Mouse (Mus musculus) neural tube, embryonic 11.5 days (tissue): ENCODE results near the gene Pbld1. TPM values are rescaled to one million over a fixed set of nuclear protein-coding genes. Genes with fewer than 3 reads are reported as not detected.

Source experiments
- ATAC-seq: fragments of 200-750 bp; cut with Nextera tagmentation; 2 replicates; pipeline ENCODE4 v1.8.0; 2017; ENCODE audit warnings: moderate number of reproducible peaks, mild to moderate bottlenecking, moderate TSS enrichment, moderate library complexity; ENCODE audit not compliant: insufficient read depth, low FRiP score, low TSS enrichment
- DNase-seq: peaks from one replicate; pipeline ENCODE4 v3.0.0-alpha.2; 2015; ENCODE audit warnings: low spot score
- H3K27ac ChIP-seq: fragments of 300-500 bp; sonication (generic); 2 replicates; pipeline ENCODE4 v1.5.1; 2014; ENCODE audit warnings: low read depth, mild to moderate bottlenecking, low read length
- H3K27me3 ChIP-seq: fragments of 300-500 bp; sonication (generic); 2 replicates; pipeline ENCODE4 v1.6.1; 2014; ENCODE audit warnings: mild to moderate bottlenecking, low read length, mixed read lengths; ENCODE audit not compliant: control insufficient read depth, insufficient read depth
- H3K36me3 ChIP-seq: fragments of 300-500 bp; sonication (generic); 2 replicates; pipeline ENCODE4 v1.6.1; 2014; ENCODE audit warnings: mild to moderate bottlenecking, low read length, moderate library complexity, mixed read lengths; ENCODE audit not compliant: control insufficient read depth, insufficient read depth
- H3K4me1 ChIP-seq: fragments of 300-500 bp; sonication (generic); 2 replicates; pipeline ENCODE4 v1.6.1; 2014; ENCODE audit warnings: low read length, mixed read lengths; ENCODE audit not compliant: control insufficient read depth, insufficient read depth
- H3K4me2 ChIP-seq: fragments of 300-500 bp; sonication (generic); 2 replicates; pipeline ENCODE4 v1.6.1; 2014; ENCODE audit warnings: low read depth, mild to moderate bottlenecking, moderate library complexity
- H3K4me3 ChIP-seq: fragments of 300-500 bp; sonication (generic); 2 replicates; pipeline ENCODE4 v1.5.1; 2014; ENCODE audit warnings: low read depth, low read length
- H3K9ac ChIP-seq: fragments of 300-500 bp; sonication (generic); 2 replicates; pipeline ENCODE4 v1.6.1; 2014; ENCODE audit warnings: mild to moderate bottlenecking, low read length
- H3K9me3 ChIP-seq: fragments of 300-500 bp; sonication (generic); 2 replicates; pipeline ENCODE4 v1.6.1; 2016; ENCODE audit warnings: low read length; ENCODE audit not compliant: control insufficient read depth
- WGBS: fragments of 180-500 bp; shearing (Covaris S2); extraction: QIAGEN DNeasy Blood & Tissue Kit; methylation state at CpG from one replicate; pipeline ENCODE4 v1.1.7; 2014; 5-methylcytosine and 5-hydroxymethylcytosine counted together
- polyA plus RNA-seq: library from polyadenylated mRNA; unstranded; fragments of >200 nt; fragmentation: Nextera tagmentation; extraction: Ambion mirVana; gene quantifications from 2 replicates; pipeline ENCODE4 v1.2.1, GENCODE M21; 2014

Pbld1 gene
- polyA plus RNA-seq, 1 experiment from 2014 or later, result 0.99 TPM

GRCm38 (mm10) chr10:63098191-63098590 is 38.2 kb downstream of the Pbld1 start:
- ATAC-seq, result no peak
- 59% methylated on average over 12 of the region's 12 CpGs for WGBS
- H3K27me3 ChIP-seq, result peaks cover 9% of the 10 kb centered on the region

DNA sequence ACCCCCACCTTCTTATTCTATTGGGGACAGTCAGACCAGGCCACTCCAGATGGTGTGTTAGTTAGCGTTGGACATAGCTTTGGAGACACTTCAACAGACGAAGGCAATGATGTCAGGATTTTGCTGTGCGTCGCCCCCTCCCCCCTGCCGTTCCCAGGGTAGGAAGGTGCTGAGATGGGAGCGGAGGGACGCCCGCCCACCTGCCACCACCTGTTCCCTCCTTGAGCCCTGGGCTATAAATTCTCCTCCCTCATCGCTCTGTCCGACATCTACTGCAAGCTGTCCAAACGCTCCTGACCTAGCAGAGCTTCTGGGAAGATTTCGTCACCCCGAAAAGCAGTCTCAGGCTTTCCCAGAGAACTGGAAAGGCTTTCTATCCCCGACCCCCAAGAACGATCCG is 39.6 kb downstream of the Pbld1 start, which contains the start of gene Atoh7:
Gene Atoh7, plus strand, starts transcription at position 131 of the 400 bp plus-strand sequence.
- Histone ChIP-seq H3K4me2 (peak within 1 kb of the TSS; percentile 78), H3K27ac (no peak within 1 kb of the TSS), H3K4me3 (peak within 1 kb of the TSS; percentile 48), H3K27me3 (peaks cover 9% of the 10 kb centered on the region), H3K9ac (peak within 1 kb of the TSS; percentile 61), H3K36me3 (no peaks in the 10 kb centered on the region), H3K9me3 (no peaks in the 10 kb centered on the region), H3K4me1 (peaks cover 4% of the 10 kb centered on the region; the same call in 1 of the 2 replicates)
- WGBS, result 3% methylated on average over 16 of the region's 16 CpGs
- DNase-seq (peak; percentile 34), ATAC-seq (peak; percentile 55; the same call in 1 of the 2 replicates)

More at GRCm38 (mm10) chr10:63098191-63098590, 38.2 kb downstream of the Pbld1 start:
- H3K9ac ChIP-seq, result no peak overlapping the region
- no peak overlapping the region for H3K4me3 ChIP-seq
- H3K27ac ChIP-seq, result no peak overlapping the region
- H3K4me2 ChIP-seq, result no peak overlapping the region
- no peak for DNase-seq
- H3K9me3 ChIP-seq, result no peaks in the 10 kb centered on the region
- H3K36me3 ChIP-seq, result no peaks in the 10 kb centered on the region
- H3K4me1 ChIP-seq, result peaks cover 4% of the 10 kb centered on the region; the same call in 1 of the 2 replicates

DNA sequence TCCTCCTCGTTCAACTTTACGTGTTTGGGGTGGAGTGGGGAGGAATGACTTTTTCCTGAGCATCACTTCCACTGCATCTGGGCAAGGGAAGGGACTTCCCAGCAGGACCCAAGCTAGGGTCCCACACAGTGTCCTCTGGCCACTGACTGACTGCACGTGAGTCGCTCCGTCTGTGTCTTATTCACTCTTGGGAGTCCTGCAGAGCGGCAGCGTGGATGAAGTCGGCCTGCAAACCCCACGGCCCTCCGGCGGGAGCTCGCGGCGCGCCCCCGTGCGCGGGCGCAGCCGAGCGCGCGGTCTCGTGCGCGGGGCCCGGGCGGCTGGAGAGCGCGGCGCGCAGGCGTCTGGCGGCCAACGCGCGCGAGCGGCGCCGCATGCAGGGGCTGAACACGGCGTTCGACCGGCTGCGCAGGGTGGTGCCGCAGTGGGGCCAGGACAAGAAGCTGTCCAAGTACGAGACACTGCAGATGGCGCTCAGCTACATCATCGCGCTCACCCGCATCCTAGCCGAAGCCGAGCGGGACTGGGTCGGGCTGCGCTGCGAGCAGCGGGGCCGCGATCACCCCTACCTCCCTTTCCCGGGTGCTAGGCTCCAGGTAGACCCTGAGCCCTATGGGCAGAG is 40.1 kb downstream of the Pbld1 start:
- Histone ChIP-seq H3K4me2 (peak overlapping the region; percentile 78), H3K9ac (peak overlapping the region; percentile 61), H3K4me1 (peaks cover 4% of the 10 kb centered on the region; the same call in 1 of the 2 replicates), H3K27ac (no peak overlapping the region), H3K9me3 (no peaks in the 10 kb centered on the region), H3K36me3 (no peaks in the 10 kb centered on the region), H3K27me3 (peaks cover 9% of the 10 kb centered on the region), H3K4me3 (peak overlapping the region; percentile 48)
- under 1% methylated on average over 62 of the region's 62 CpGs for WGBS
- DNase-seq, result peak; percentile 78
- ATAC-seq, result peak; percentile 88

- WGBS, result 15% methylated on average over 9 of the region's 9 CpGs
- no peak for DNase-seq
- H3K27ac ChIP-seq, result no peak overlapping the region
Measured at GRCm38 (mm10) chr10:63100657-63101056, 40.7 kb downstream of the Pbld1 start.

DNA sequence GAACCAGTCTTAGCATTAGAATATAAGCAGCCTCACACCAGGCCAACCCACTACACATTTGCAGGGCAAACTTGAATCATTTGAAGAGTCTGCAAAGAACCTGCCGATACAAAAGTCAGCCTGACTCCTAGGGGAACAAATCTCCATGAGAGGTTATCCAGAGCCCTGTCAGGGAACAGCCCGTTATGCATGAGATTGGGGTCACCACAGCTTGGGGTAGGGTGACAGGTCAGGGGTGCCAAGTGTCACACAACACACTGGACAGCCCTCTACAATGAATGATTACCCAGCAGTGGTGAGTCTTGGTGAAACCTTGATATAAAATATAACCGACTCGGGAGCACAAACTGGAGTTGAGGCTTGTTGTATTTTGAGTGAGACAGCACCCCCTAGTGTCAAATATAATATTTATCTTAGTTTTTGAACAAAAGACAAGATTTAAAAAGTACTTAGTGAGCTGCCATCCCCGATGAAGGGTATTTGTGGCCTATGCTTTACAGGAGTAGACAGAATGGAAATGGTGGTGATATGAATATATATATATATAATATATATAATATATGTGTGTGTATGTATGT is 53.2 kb downstream of the Pbld1 start:
- no peak overlapping the region for H3K4me3 ChIP-seq
- H3K27me3 ChIP-seq, result no peaks in the 10 kb centered on the region
- H3K9me3 ChIP-seq, result no peaks in the 10 kb centered on the region
- no peak overlapping the region for H3K4me2 ChIP-seq
- WGBS, result 59% methylated on average over 5 of the region's 5 CpGs
- ATAC-seq (no peak), DNase-seq (no peak)
- no peaks in the 10 kb centered on the region for H3K4me1 ChIP-seq
- H3K9ac ChIP-seq, result no peak overlapping the region
- no peaks in the 10 kb centered on the region for H3K36me3 ChIP-seq
- H3K27ac ChIP-seq, result no peak overlapping the region

More at GRCm38 (mm10) chr10:63100657-63101056, 40.7 kb downstream of the Pbld1 start:
- no peak for ATAC-seq
- peaks cover 4% of the 10 kb centered on the region; the same call in 1 of the 2 replicates for H3K4me1 ChIP-seq
- peak overlapping the region; percentile 61 for H3K9ac ChIP-seq
- H3K36me3 ChIP-seq, result no peaks in the 10 kb centered on the region
- H3K9me3 ChIP-seq, result no peaks in the 10 kb centered on the region
- H3K4me2 ChIP-seq, result peak overlapping the region; percentile 78
- peak overlapping the region; percentile 48 for H3K4me3 ChIP-seq
- H3K27me3 ChIP-seq, result peaks cover 9% of the 10 kb centered on the region

DNA sequence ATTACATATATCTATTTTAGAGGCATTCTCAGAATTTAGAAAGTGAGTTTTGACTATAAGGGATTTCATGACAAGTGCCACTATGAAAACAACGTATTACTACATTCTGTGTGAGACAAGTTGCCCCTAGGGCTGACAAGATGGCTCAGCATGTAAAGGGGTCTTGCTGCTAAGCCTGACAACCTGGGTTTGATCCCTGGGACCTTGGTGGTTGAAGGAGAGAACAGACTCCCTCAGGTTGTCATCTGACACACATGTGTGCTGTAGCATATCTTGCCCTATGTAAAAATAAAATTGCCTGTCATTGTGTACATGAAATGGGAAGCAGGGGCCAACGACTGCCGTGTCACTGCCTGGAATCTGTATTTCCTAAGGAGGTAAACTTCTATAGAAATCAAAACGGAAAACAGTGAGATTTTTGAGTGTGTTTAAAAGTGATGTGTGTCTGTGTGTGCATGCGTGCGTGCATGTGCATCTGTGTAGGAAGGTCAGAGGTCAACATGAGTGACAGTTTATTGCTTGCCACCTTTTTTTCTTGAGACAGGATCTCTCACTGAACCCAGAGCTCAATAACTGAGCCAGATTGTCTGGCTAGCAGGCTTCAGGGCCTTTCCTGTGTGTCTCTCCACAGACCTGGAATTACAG is 53.9 kb downstream of the Pbld1 start:
- H3K4me2 ChIP-seq, result no peak overlapping the region
- no peaks in the 10 kb centered on the region for H3K36me3 ChIP-seq
- 85% methylated on average over 6 of the region's 6 CpGs for WGBS
- ATAC-seq (no peak), DNase-seq (no peak)
- H3K4me3 ChIP-seq, result no peak overlapping the region
- H3K27ac ChIP-seq, result no peak overlapping the region
- H3K27me3 ChIP-seq, result no peaks in the 10 kb centered on the region
- H3K9ac ChIP-seq, result no peak overlapping the region
- H3K9me3 ChIP-seq, result no peaks in the 10 kb centered on the region
- no peaks in the 10 kb centered on the region for H3K4me1 ChIP-seq

DNA sequence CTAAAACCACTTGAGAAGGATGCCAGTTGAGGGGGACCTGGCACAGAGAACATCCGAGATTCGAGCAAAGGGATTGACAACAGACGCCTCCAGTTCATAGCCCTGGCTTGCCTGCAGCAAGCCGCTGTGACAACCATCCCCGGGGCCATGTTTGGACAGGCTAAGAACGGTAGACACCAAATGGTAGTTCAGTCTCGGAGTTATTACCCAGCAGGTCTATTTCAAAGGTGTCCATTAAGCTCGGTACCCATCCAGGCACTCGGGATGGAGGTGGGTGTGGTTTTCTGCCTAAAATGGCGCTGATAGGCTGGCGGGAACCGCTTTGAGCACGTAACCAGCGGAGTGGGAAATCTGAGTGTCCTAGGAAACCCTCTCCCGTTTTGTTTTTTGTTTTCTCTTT is 55.9 kb downstream of the Pbld1 start:
- DNase-seq (no peak), ATAC-seq (no peak)
- H3K27ac ChIP-seq, result no peak overlapping the region
- H3K36me3 ChIP-seq, result no peaks in the 10 kb centered on the region
- no peaks in the 10 kb centered on the region for H3K27me3 ChIP-seq
- H3K9me3 ChIP-seq, result no peaks in the 10 kb centered on the region
- no peak overlapping the region for H3K9ac ChIP-seq
- H3K4me1 ChIP-seq, result no peaks in the 10 kb centered on the region
- H3K4me2 ChIP-seq, result no peak overlapping the region
- WGBS, result 82% methylated on average over 15 of the region's 15 CpGs
- H3K4me3 ChIP-seq, result no peak overlapping the region

- no peaks in the 10 kb centered on the region for H3K9me3 ChIP-seq
- H3K4me3 ChIP-seq, result no peak overlapping the region
- no peak overlapping the region for H3K9ac ChIP-seq
- H3K27me3 ChIP-seq, result no peaks in the 10 kb centered on the region
- no peaks in the 10 kb centered on the region for H3K4me1 ChIP-seq
- DNase-seq (no peak), ATAC-seq (no peak)
- no peak overlapping the region for H3K4me2 ChIP-seq
- 95% methylated on average over 9 of the region's 9 CpGs for WGBS
- H3K36me3 ChIP-seq, result no peaks in the 10 kb centered on the region
- no peak overlapping the region for H3K27ac ChIP-seq
Measured at GRCm38 (mm10) chr10:63116376-63116775, 56.4 kb downstream of the Pbld1 start.
